Mouse (Mus musculus): ENCODE measurements around the gene Ets2.
"Not testable (repeated sequence)": the region's sequence is repeated elsewhere in the genome, so short reads cannot be mapped to it uniquely, and the experiment has no call there.

DNA sequence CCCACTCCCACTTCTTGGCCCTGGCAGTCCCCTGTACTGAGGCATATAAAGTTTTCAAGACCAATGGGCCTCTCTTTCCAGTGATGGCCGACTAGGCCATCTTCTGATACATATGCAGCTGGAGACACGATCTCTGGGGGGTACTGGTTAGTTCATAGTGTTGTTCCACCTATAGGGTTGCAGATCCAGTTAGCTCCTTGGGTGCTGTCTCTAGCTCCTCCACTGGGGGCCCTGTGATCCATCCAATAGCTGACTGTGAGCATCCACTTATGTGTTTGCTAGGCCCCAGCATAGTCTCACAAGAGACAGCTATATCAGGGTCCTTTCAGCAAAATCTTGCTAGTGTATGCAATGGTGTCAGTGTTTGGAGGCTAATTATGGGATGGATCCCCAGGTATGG lies 11.2 kb downstream of the Ets2 start:
- not testable (repeated sequence) for TF ChIP-seq POLR2A, CTCF (IDR thresholded peaks at IDR 0.05; ENCODE audit: extremely low read depth, insufficient read depth, low read length)
